Mouse (Mus musculus): ENCODE measurements around the gene Dbndd1. TPM values are rescaled to one million over a fixed set of nuclear protein-coding genes. Genes with fewer than 3 reads are reported as not detected.

The Dbndd1 gene
- polyA plus RNA-seq, 1 experiment from 2014 or later, result 4.9 TPM

- peaks cover 13% of the 10 kb centered on the region for H3K4me1 ChIP-seq (replicated peaks; ENCODE audit: control insufficient read depth, insufficient read depth, low read length)
- H3K27ac ChIP-seq (ENCODE audit: low read depth), result no peak overlapping the region
- peaks cover 22% of the 10 kb centered on the region for H3K27me3 ChIP-seq (replicated peaks; ENCODE audit: control insufficient read depth, insufficient read depth, low read length)
- ATAC-seq (replicated peaks; ENCODE audit: low FRiP score, low TSS enrichment, low read depth) (no peak), DNase-seq (ENCODE audit: low spot score) (no peak)
- H3K36me3 ChIP-seq (ENCODE audit: control insufficient read depth, insufficient read depth, low read length), result peaks cover 26% of the 10 kb centered on the region
- H3K4me2 ChIP-seq (ENCODE audit: low read length), result peak overlapping the region; percentile 94
- no peaks in the 10 kb centered on the region for H3K9me3 ChIP-seq (ENCODE audit: control insufficient read depth, low read length)
- no peak overlapping the region for H3K9ac ChIP-seq (ENCODE audit: low read length)
- 39% methylated on average over 10 of the region's 10 CpGs for WGBS
- H3K4me3 ChIP-seq (ENCODE audit: low read depth, low read length), result peak overlapping the region; percentile 81
These were observed 2.9 kb upstream of the Dbndd1 start for GRCm38 (mm10) chr8:123518172-123518571.

GRCm38 (mm10) chr8:123516596-123516995 lies 1.3 kb upstream of the Dbndd1 start:
- Histone ChIP-seq H3K27ac (ENCODE audit: low read depth) (no peak overlapping the region), H3K9ac (ENCODE audit: low read length) (no peak overlapping the region), H3K4me3 (ENCODE audit: low read depth, low read length) (no peak overlapping the region), H3K27me3 (replicated peaks; ENCODE audit: control insufficient read depth, insufficient read depth, low read length) (peaks cover 28% of the 10 kb centered on the region), H3K4me1 (replicated peaks; ENCODE audit: control insufficient read depth, insufficient read depth, low read length) (peaks cover 13% of the 10 kb centered on the region), H3K9me3 (ENCODE audit: control insufficient read depth, low read length) (no peaks in the 10 kb centered on the region), H3K4me2 (ENCODE audit: low read length) (no peak overlapping the region), H3K36me3 (ENCODE audit: control insufficient read depth, insufficient read depth, low read length) (peaks cover 10% of the 10 kb centered on the region)
- WGBS, result 46% methylated on average over 2 of the region's 2 CpGs
- ATAC-seq (replicated peaks; ENCODE audit: low FRiP score, low TSS enrichment, low read depth), result no peak
- no peak for DNase-seq (ENCODE audit: low spot score)

- peaks cover 13% of the 10 kb centered on the region for H3K4me1 ChIP-seq (replicated peaks; ENCODE audit: control insufficient read depth, insufficient read depth, low read length)
- H3K9me3 ChIP-seq (ENCODE audit: control insufficient read depth, low read length), result no peaks in the 10 kb centered on the region
- peaks cover 28% of the 10 kb centered on the region for H3K27me3 ChIP-seq (replicated peaks; ENCODE audit: control insufficient read depth, insufficient read depth, low read length)
- no peak overlapping the region for H3K9ac ChIP-seq (ENCODE audit: low read length)
- WGBS, result 1% methylated on average over 10 of the region's 11 CpGs
- ATAC-seq (replicated peaks; ENCODE audit: low FRiP score, low TSS enrichment, low read depth), result no peak
- no peak overlapping the region for H3K27ac ChIP-seq (ENCODE audit: low read depth)
- H3K4me3 ChIP-seq (ENCODE audit: low read depth, low read length), result no peak overlapping the region; the same call in 1 of the 2 replicates
- H3K36me3 ChIP-seq (ENCODE audit: control insufficient read depth, insufficient read depth, low read length), result peaks cover 2% of the 10 kb centered on the region; the same call in 1 of the 2 replicates
- H3K4me2 ChIP-seq (ENCODE audit: low read length), result peak overlapping the region; percentile 86
- peak; percentile 52 for DNase-seq (ENCODE audit: low spot score)
These were observed 256 bp upstream of the Dbndd1 start for GRCm38 (mm10) chr8:123515540-123515897.

DNA sequence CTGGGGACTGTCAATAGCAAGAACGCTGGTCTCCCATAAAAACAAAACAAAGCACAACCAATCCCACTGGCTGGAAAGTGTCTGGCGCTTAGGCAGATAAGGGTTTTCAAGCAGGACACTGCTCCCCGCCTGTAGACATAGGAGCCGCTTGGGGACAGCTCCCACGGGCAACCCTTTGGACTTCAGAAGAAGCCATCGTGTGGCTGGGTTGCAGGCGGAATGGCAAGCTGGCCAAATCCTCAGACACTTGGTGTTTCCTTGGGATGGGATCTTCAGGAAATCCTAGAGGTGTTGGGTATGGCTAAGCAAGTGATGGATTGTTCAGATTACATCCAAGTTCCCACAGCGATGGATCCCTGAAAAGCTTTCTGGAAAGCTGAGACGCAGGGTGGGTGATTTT lies 1.1 kb downstream of the Dbndd1 start:
- Histone ChIP-seq H3K9me3 (ENCODE audit: control insufficient read depth, low read length) (no peaks in the 10 kb centered on the region), H3K27me3 (replicated peaks; ENCODE audit: control insufficient read depth, insufficient read depth, low read length) (peaks cover 28% of the 10 kb centered on the region), H3K9ac (ENCODE audit: low read length) (peak overlapping the region; percentile 42), H3K36me3 (ENCODE audit: control insufficient read depth, insufficient read depth, low read length) (peaks cover 4% of the 10 kb centered on the region; the same call in 1 of the 2 replicates), H3K4me2 (ENCODE audit: low read length) (peak overlapping the region; percentile 86), H3K27ac (ENCODE audit: low read depth) (no peak overlapping the region), H3K4me1 (replicated peaks; ENCODE audit: control insufficient read depth, insufficient read depth, low read length) (peaks cover 7% of the 10 kb centered on the region), H3K4me3 (ENCODE audit: low read depth, low read length) (peak overlapping the region; percentile 47)
- ATAC-seq (replicated peaks; ENCODE audit: low FRiP score, low TSS enrichment, low read depth) (no peak), DNase-seq (ENCODE audit: low spot score) (peak; percentile 55)
- 1% methylated on average over 9 of the region's 9 CpGs for WGBS

GRCm38 (mm10) chr8:123510819-123511218 lies 4.4 kb downstream of the Dbndd1 start:
- H3K9ac ChIP-seq (ENCODE audit: low read length), result no peak overlapping the region
- no peak overlapping the region for H3K4me2 ChIP-seq (ENCODE audit: low read length)
- H3K27me3 ChIP-seq (replicated peaks; ENCODE audit: control insufficient read depth, insufficient read depth, low read length), result peaks cover 23% of the 10 kb centered on the region
- no peaks in the 10 kb centered on the region for H3K9me3 ChIP-seq (ENCODE audit: control insufficient read depth, low read length)
- peaks cover 27% of the 10 kb centered on the region for H3K36me3 ChIP-seq (ENCODE audit: control insufficient read depth, insufficient read depth, low read length)
- WGBS, result 78% methylated on average over 5 of the region's 5 CpGs
- no peak for ATAC-seq (replicated peaks; ENCODE audit: low FRiP score, low TSS enrichment, low read depth)
- DNase-seq (ENCODE audit: low spot score), result no peak
- H3K4me3 ChIP-seq (ENCODE audit: low read depth, low read length), result no peak overlapping the region
- H3K27ac ChIP-seq (ENCODE audit: low read depth), result no peak overlapping the region
- H3K4me1 ChIP-seq (replicated peaks; ENCODE audit: control insufficient read depth, insufficient read depth, low read length), result peaks cover 4% of the 10 kb centered on the region; the same call in 1 of the 2 replicates

DNA sequence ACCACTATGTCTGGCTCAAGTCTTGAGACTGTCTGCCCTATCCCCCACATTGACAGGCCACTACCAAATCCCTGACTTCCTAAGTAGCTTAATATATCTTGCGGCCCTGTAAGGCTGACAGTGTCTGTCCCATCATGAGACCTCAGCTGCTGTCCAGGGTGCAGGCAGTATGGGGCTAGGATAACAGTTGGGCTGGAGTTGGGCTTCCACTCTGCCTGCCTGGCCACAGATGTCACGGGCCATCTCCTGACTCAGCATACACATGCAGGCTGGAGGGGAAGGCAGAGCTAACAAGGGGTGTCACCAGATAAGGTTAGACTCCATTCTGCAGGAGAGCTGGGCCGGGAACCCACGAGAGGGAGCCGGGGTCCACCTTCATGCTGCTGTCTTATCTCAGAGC lies 8.1 kb downstream of the Dbndd1 start:
- no peaks in the 10 kb centered on the region for H3K27me3 ChIP-seq (replicated peaks; ENCODE audit: control insufficient read depth, insufficient read depth, low read length)
- peaks cover 5% of the 10 kb centered on the region; the same call in 1 of the 2 replicates for H3K9me3 ChIP-seq (ENCODE audit: control insufficient read depth, low read length)
- H3K36me3 ChIP-seq (ENCODE audit: control insufficient read depth, insufficient read depth, low read length), result peaks cover 63% of the 10 kb centered on the region
- H3K4me1 ChIP-seq (replicated peaks; ENCODE audit: control insufficient read depth, insufficient read depth, low read length), result no peaks in the 10 kb centered on the region
- no peak overlapping the region for H3K27ac ChIP-seq (ENCODE audit: low read depth)
- no peak overlapping the region for H3K9ac ChIP-seq (ENCODE audit: low read length)
- no peak overlapping the region for H3K4me3 ChIP-seq (ENCODE audit: low read depth, low read length)
- DNase-seq (ENCODE audit: low spot score) (no peak), ATAC-seq (replicated peaks; ENCODE audit: low FRiP score, low TSS enrichment, low read depth) (no peak)
- no peak overlapping the region for H3K4me2 ChIP-seq (ENCODE audit: low read length)
- WGBS, result 91% methylated on average over 5 of the region's 5 CpGs

- Histone ChIP-seq H3K4me3 (ENCODE audit: low read depth, low read length) (no peak overlapping the region), H3K27me3 (replicated peaks; ENCODE audit: control insufficient read depth, insufficient read depth, low read length) (no peaks in the 10 kb centered on the region), H3K27ac (ENCODE audit: low read depth) (no peak overlapping the region), H3K4me2 (ENCODE audit: low read length) (no peak overlapping the region), H3K4me1 (replicated peaks; ENCODE audit: control insufficient read depth, insufficient read depth, low read length) (no peaks in the 10 kb centered on the region), H3K9me3 (ENCODE audit: control insufficient read depth, low read length) (peaks cover 5% of the 10 kb centered on the region; the same call in 1 of the 2 replicates), H3K9ac (ENCODE audit: low read length) (no peak overlapping the region), H3K36me3 (ENCODE audit: control insufficient read depth, insufficient read depth, low read length) (peaks cover 77% of the 10 kb centered on the region)
- ATAC-seq (replicated peaks; ENCODE audit: low FRiP score, low TSS enrichment, low read depth), result no peak
- DNase-seq (ENCODE audit: low spot score), result no peak
- 80% methylated on average over 9 of the region's 9 CpGs for WGBS
These were observed 9.6 kb downstream of the Dbndd1 start for GRCm38 (mm10) chr8:123505695-123506094.

DNA sequence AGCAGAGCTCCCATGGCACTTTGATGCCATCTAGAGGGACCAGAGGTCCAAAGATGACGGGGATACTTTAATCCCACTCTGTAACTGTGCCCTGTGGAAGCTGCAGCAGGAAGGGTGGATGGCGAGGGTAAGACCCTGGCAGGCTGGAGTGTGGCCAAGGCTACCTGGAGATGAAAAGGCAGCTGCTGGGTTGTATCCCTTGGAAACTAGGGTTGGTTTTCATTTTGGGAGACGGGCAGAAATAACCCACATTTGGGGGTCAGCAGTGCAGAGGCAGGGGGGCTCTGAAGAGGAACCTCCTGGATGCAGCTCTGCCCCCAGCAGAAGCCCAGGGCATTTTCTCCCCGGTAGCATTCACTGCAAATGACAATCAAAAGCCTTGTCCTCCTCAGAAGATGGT lies 10.0 kb downstream of the Dbndd1 start:
- peaks cover 82% of the 10 kb centered on the region for H3K36me3 ChIP-seq (ENCODE audit: control insufficient read depth, insufficient read depth, low read length)
- no peaks in the 10 kb centered on the region for H3K27me3 ChIP-seq (replicated peaks; ENCODE audit: control insufficient read depth, insufficient read depth, low read length)
- DNase-seq (ENCODE audit: low spot score), result no peak
- no peaks in the 10 kb centered on the region for H3K4me1 ChIP-seq (replicated peaks; ENCODE audit: control insufficient read depth, insufficient read depth, low read length)
- H3K27ac ChIP-seq (ENCODE audit: low read depth), result no peak overlapping the region
- H3K9ac ChIP-seq (ENCODE audit: low read length), result no peak overlapping the region
- no peak overlapping the region for H3K4me3 ChIP-seq (ENCODE audit: low read depth, low read length)
- ATAC-seq (replicated peaks; ENCODE audit: low FRiP score, low TSS enrichment, low read depth), result no peak
- WGBS, result 80% methylated on average over 4 of the region's 4 CpGs
- H3K9me3 ChIP-seq (ENCODE audit: control insufficient read depth, low read length), result peaks cover 5% of the 10 kb centered on the region; the same call in 1 of the 2 replicates
- H3K4me2 ChIP-seq (ENCODE audit: low read length), result no peak overlapping the region

DNA sequence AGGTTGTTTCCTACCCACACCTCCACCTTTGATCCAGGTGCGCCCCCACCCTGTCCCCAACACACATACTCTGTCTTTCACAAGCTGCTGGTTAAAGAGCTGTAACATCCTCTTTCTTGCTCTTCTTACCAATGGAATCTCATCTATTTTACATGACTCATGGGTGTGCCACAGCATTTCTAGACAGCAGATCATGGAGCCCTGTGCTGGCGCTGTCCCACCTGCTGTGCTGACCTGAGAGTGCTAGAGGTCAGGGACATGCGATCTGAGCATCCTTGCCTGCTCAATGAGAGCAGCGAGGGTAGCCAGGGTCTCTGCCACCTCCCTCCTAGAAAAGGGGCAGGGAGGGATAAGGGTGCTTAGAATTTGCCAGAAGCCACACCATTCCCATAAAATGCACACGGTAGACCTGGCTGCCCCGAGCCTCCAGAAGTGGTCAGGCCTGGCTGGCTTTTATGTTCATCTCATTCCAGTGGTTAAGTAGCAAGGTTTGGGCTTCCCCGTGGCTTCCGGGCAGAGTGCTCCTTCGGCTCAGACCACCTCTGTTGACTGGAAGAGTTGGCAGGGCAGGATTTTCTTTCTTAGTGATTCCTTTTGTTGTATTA lies 10.6 kb downstream of the Dbndd1 start:
- H3K4me1 ChIP-seq (replicated peaks; ENCODE audit: control insufficient read depth, insufficient read depth, low read length), result no peaks in the 10 kb centered on the region
- no peaks in the 10 kb centered on the region for H3K27me3 ChIP-seq (replicated peaks; ENCODE audit: control insufficient read depth, insufficient read depth, low read length)
- WGBS, result 90% methylated on average over 9 of the region's 9 CpGs
- no peak overlapping the region for H3K27ac ChIP-seq (ENCODE audit: low read depth)
- ATAC-seq (replicated peaks; ENCODE audit: low FRiP score, low TSS enrichment, low read depth), result no peak
- no peak for DNase-seq (ENCODE audit: low spot score)
- peaks cover 84% of the 10 kb centered on the region for H3K36me3 ChIP-seq (ENCODE audit: control insufficient read depth, insufficient read depth, low read length)
- no peak overlapping the region for H3K9ac ChIP-seq (ENCODE audit: low read length)
- peaks cover 5% of the 10 kb centered on the region; the same call in 1 of the 2 replicates for H3K9me3 ChIP-seq (ENCODE audit: control insufficient read depth, low read length)
- no peak overlapping the region for H3K4me3 ChIP-seq (ENCODE audit: low read depth, low read length)
- no peak overlapping the region for H3K4me2 ChIP-seq (ENCODE audit: low read length)
